Mouse (Mus musculus) B cell, adult (primary cell): ENCODE data around the gene Dapk2. TPM values are rescaled to one million over a fixed set of nuclear protein-coding genes. Genes with fewer than 3 reads are reported as not detected.

Source experiments
- total RNA-seq: library from RNA; stranded (reverse); gene quantifications from 4 replicates; pipeline ENCODE4 v1.2.4, GENCODE M21; 2023; ENCODE audit not compliant: inconsistent age

The Dapk2 gene
- 0.51 to 1.7 TPM (median 1.3 TPM) in 4 replicates for total RNA-seq

DNA sequence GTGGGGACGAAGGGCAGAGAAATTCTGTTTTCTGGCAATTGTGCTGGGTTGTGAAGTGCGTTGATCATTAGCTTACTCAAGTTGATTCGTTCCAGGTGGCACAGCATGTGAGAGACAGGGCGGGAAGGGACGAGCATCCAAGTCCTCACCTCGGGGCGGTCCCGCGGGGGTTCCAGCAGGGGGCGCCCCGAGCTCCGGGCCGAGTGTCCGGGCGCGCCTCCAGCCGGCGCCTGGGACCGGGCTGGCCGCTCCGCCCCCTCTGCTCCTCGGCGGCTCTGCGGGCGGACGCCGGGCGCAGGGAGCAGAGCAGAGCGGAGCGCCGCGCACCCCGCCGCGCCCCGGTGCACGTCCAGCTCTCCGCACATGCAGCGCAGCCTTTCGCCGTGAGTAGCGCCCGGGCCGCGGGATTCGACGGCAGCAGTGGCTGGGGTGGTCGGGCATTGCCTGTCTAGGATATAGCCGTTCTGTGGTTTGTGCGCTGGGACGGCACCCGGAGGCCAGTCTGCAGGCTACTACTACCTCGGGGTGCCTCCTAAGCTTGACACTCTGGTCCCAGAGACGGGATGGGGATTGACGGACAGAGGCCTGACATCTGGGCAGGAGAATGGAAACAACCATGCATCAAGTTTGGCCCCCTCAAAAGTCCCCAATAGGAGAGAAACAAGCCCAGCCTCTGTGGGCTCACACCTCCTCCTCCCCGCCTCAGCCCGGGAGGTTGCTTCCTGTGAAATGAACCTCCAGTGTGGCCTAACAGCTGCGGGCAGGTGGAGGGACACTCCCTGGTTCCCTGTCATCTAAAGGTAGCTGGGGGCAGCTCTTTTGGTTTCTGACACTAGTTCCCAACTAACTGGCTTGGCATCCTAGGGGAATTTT lies at the start of gene Dapk2:
Dapk2 (plus strand) TSS at position 266 of the 873 bp plus-strand sequence.

DNA sequence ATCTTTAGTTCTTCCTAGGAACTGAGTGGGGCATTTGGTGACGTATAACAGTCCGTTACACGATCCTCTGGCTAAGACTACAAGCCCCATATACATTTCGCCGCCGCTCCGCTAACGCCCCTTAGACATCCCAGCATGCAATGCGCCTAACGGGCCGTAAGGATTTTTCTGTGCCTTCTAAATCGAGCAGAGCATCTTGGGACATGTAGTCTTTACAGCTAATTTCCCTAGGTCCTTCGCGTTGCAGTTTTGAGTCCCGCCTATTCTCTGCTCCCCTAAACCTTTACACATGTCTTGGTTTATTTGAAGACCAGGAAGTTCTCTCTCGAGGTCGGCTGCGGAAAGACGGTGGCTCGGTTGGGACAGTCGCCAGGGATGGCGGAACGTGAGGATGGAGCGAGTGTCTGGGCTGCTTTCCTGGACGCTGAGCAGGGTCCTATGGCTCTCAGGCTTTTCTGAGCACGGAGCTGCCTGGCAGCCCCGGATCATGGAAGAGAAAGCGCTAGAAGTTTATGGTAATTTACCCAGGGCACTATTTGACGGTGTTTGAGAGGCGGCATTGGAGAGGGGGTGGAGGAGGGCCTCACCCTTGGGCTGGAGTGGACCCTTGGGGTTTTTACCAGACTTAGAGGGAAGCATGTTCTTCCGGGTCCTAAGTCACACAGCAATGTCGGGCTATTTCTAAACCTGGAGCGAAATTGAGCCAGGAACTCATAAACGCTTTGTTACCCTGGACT lies 31.4 kb upstream of the Dapk2 start, which contains the start of the genes Snx1 and Ciao2a:
Snx1 (minus strand) TSS at position 132 of the 737 bp plus-strand sequence.
Ciao2a (plus strand) TSS at position 156 of the 737 bp plus-strand sequence.

Other genes starting within 250 kb of the Dapk2 start
- gene Trip4, start 249.4 kb upstream of the Dapk2 start, total RNA-seq = 23.7 to 29.2 TPM (median 24.9 TPM) in 4 replicates
- 44.0 to 48.6 TPM (median 46.7 TPM) in 4 replicates for gene Csnk1g1, start 249.3 kb upstream of the Dapk2 start, total RNA-seq
- 231 to 244 TPM (median 232 TPM) in 4 replicates for gene Ppib, start 98.0 kb upstream of the Dapk2 start, total RNA-seq
- gene Snx22, start 88.5 kb upstream of the Dapk2 start, total RNA-seq = 0.51 to 1.3 TPM (median 0.76 TPM) in 4 replicates
- gene Snx1, start 31.6 kb upstream of the Dapk2 start, total RNA-seq = 87.1 to 94.3 TPM (median 90.0 TPM) in 4 replicates
- 40.8 to 47.2 TPM (median 45.3 TPM) in 4 replicates for gene Ciao2a, start 31.6 kb upstream of the Dapk2 start, total RNA-seq
- gene Herc1, start 192.2 kb downstream of the Dapk2 start, total RNA-seq = 96.4 to 106 TPM (median 99.5 TPM) in 4 replicates